Mouse (Mus musculus) heart, postnatal 10 days (tissue): ENCODE data around the gene Pi16. TPM values are rescaled to one million over a fixed set of nuclear protein-coding genes. Genes with fewer than 3 reads are reported as not detected.

Source experiments
- DNase-seq, 2 experiments: peaks; one replicate each; pipeline ENCODE4 v3.0.0; 2021
- intact Hi-C: fragments of 180-260 bp; cut with DNase I; formaldehyde crosslinking; loops from one replicate; pipeline ENCODE4 v1.15.1; 2025
- total RNA-seq, 2 experiments: library from RNA; stranded (reverse); gene quantifications; 2 replicates each; pipeline ENCODE4 v1.2.3; 2021

The Pi16 gene
- total RNA-seq, 2 experiments from 2014 or later: 26.9 to 33.9 TPM

DNA sequence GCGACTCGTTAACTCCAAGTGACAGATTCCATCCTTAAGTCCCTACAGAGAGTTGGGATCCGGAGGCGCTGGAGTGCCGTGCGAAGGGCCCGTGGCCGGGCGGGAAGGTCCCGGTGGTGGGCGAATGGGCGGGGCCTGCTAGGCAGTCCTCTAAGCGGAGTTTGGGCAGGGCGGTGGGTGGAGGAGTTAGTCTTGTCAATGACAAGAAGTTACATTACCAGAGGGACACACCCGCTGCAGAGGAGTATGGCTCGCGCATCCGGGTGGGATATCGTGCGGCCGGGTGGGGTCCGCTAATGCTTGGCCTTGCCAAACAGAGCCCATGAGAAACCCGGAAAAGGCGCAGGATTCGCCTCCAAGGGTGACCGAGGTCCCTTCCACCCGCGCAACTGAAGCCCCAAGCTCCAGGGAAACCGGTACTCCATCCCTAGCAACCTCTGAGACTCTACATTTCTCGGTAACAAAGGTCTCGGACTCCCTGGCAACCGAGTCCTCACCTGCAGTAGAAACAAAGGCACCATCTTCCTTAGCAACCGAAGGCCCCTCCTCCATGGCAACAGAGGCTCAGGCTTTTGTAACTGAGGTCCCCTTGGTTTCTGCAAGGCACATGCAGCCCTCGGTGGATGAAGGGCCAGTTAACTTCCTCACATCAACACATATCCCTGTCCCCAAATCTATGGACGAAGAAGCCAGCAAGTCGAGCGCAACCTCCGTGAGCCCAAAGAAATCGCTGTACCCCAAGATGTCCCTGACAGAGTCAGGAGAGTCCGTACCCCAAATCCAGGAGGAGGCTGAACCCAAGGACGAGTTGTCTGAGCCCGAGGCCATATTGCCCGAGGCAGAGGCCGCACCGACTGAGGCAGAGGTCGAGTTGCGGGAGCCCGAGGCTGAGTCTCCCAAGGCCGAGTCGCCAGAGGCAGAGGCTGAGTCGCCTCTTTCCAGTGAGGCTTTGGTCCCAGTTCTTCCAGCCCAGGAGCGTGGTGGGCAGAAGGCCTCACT, 9.3 kb downstream of the Pi16 start:
- peak in 1 of 2 experiments; percentile 59 for DNase-seq
- intact Hi-C loops: no loop called here

DNA sequence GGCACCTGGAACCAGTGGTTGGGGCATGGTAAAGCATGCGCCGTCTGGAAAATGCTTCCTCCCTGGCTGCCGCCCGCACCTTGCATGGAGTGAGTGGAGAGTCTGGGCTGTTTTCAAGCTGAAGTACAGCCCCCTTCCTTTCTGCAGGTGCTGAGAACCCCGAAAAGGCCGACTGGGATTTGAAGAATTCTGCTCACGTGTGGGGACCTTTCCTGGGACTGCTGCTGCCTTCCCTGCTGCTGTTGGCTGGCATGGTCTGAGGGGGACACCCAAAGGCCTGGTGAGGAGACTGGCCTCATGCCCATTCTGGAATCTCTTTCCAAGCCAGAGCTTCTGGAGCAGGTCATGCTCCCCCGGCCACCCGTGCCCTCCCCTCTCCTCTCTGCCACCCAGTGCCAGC, 10.2 kb downstream of the Pi16 start:
- no peak for DNase-seq
- intact Hi-C loops: no loop called here

DNA sequence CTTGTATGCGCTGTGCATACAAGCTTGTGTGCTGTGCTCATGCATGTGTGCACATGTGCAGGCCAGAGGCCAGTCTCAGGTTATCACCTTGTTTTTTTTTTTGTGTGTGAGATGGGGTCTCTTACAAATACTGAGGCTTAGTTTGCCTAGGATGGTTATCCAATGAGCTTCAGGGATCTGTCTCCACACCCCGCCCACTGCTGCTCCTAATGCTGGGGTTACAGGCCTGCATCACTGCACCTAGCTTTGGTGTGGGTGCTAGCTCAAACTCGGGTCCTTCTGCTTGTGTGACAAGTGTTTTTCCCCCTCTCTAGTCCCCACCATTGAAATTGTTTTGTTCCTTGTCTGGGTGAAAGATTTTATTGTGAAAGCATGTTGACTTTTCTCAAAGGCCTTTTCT, 12.7 kb downstream of the Pi16 start:
- no peak for DNase-seq
- intact Hi-C loops: no loop called here

DNA sequence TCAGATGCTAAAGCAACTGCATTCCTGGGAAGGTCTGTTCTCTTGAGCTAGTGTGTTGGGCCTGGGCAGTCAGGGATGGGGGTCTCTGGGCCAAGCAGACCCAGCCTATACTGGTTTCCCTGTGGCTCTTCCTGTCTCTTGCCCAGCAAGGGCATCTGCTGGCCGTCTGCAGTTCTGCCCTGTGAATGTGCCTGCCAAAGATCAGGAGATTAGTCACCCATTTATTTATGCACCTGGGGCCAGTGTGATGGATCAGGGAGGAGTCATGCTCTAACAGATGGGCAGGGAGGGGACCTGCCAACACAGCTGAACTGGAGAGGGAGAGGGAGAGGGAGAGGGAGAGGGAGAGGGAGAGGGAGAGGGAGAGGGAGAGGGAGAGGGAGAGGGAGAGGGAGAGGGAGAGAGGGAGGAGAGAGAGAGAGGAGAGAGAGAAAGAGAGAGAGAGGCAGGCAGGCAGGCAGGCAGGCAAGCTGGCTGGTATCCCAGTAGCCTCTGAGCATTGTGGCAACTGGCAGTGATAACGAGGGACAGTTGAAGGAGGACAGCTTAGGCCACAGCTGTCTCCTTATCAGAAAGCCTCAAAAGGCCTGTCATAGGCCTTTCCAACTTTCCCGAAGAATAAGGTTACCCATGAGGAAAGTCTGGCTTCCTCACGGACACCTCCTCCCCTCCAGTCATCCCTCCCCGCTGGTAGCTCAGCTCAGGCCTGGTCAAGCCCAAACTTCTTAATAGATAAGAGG, 13.4 kb downstream of the Pi16 start:
- intact Hi-C loops: no loop called here
- DNase-seq: peak; percentile 54 to 65

DNA sequence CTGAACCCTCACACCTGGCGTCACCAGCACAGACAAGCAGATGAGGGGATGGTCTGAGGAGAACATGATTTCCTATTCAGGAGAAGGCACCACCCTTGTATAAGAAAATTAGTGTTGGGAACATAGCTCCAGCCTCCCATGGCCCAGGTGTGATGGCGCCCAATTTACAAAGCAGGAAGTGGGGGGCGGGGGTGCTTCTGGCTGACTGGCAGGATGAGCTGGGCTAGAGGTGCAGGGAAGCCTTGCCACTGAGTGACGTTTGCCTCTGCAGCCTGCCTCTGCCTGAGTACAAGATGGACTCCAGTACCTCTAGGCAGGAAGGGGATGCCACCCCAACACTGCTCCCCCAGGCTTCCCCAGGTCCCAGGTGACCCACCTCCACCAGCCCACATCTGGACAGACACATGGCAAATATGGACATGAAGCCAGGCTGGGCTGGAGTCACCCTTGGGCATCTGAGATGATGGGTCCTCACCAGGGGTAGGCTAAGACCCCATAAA, 14.8 kb downstream of the Pi16 start:
- DNase-seq: no peak
- intact Hi-C loops: no loop called here

DNA sequence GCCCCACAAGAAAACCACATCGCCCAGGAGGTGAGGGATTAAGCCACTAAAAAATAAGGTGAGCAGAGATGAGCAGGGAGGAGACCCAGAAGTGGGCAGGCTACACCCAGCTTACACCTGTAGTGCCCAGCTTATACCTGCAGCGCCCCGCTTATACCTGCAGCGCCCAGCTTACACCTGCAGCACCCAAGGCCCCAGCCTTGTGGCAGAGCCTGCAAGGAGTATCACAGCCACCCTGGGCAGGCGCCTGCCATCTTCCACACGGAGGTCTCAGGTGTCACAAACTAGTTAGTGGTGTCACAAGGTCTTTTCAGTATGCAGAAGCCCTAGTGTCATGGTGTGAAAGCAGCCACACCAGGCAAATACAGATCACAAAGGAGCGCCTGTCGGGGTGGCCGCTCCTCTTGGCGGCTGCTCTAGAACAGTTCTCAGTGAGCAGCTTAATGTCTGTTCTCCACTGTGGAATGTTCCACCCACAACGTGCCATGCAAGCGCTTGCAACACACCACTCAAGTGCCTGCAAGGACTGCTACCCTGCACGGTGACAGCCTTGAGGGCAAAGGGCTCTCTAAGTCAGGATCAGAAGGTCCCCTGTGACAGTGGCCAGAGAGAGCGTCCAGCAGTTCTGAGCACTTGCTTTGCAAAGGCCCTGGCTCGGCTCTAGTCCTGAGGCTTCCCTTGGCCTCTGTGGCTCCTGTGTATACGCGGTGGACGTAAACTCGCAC, 18.9 kb downstream of the Pi16 start:
- intact Hi-C loops: no loop called here
- no peak for DNase-seq

DNA sequence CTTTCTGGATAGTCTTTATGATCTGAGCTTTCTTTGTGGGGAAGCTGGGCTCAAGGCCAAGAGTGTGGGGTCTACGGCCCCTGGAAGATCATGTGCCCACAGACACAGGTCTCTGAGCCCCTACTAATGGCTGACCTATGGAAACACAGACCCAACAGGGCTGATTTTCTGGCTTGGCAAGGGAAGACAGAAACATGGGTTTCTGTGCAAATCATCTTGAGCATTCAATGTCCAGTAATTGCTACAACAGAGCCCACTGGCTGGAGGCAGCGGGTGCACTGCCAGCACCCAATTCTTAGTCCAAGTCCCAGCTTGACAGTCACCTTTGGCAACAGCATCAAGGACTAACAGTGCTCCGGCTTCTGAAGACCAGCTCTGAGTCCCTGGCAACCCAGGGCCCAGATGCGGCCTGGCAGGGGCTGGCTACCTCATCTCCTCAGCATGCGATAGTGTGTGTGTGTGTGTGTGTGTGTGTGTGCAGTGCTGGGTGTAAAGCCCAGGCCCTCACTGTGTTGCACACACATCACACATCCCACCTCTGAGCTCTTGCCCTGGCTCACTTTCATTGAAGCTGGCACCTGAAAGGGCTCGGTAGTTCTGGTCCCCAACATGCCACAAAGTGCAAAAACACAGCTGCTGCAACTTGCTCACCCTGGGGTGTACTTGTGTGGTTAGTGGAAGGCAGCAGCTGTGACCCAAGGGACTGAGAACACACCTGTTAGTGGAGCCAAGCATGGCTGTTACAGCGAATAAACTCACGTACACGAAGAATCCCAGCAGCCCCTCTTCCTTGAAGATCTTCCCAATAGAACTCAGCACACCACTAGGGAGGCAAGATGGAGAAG, 20.7 kb downstream of the Pi16 start:
- intact Hi-C loops: loop anchor here (2.0 kb wide), 1 partner anchor 37 kb away; no protein-coding TSS in a partner anchor
- no peak for DNase-seq

DNA sequence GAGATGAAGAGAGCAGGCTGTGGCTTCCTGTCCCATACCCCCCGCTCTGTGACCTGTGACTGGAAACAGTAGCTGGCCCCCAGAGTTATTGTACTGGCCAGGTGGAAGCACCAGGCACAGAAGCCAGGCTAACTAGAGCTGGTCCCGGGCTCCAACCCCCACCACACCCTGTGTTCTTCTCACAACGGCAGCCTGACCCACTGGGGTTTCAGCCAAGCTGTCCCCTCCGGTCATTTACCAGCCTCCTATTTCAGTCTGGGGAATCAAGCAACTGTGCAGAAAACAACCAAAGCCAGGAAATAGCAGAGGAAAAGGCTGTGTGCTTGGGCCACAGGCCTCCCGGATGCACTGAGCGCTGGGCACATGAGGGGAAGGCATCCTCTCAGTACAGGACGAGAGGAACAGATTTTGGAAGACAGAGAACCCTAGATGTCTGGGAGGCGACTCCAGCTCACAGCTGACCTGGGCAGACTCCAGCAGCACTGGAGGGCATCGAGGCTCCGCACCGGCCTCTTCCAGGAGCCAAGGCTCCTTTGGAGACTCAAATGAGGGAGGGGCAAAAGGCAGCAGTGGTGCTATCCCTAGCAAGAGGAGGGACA, 21.8 kb downstream of the Pi16 start:
- intact Hi-C loops: loop anchor here (2.0 kb wide), 1 partner anchor 38 kb away; no protein-coding TSS in a partner anchor
- peak in 1 of 2 experiments; percentile 60 for DNase-seq

DNA sequence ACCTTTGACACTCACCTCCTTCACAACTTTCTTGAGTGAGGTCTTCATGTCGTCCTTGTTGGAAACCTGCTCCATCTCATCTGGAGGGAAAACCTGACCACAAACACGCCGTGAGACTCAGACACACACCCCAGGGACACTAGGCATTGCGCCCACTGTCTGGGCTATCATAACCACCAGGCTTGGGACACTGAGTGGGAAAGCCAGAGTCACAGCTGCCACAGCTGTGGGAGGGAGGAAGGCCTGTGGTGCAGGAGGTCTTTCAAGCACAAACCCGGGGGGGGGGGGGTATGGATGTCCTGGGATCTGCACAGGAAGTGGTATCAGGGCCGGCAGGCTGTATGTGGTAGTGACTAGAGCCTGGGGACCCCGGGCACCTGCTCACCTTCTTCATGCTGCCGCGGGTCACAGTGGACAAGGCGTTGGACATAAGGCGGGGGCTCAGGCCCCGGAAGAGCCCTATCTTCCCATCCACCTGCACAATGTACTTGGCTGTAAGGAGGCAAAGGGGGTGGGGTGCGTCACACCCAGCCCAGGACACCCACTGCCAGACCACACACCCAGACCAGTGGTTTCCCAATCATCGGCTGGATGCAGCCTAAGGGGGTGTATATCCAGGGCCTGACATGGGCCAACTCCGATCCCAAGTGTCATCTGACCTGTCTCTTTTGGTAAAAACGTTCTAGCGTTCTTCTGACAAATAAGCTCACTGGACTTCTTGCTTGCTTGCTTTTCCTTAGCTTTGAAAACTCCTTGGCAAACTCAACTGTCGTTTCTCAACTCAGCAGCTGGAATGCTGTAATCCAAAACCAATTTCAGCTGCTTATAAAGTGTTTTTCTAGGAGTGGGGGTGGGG, 23.2 kb downstream of the Pi16 start:
- intact Hi-C loops: no loop called here
- peak in 1 of 2 experiments; percentile 47 for DNase-seq

DNA sequence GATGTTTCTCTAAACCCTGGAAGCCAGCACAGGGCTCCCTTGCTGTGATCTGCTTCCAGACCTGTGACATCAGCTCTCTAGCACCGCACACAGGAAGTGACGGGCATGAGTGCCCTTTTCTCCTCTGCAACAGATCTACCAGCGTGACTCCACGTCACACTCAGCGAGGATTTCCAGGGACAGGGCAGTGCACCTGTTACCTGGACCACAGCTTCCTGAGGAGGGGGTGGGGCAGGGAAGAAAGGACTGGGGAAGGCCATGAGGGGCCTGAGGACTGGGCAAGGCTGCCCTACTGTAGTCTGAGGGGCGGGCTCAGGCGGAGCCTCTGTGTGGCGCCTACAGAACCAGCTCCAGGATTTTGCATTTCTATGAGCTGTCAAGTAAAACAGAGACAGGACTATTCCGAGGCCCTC, 24.1 kb downstream of the Pi16 start:
- intact Hi-C loops: no loop called here

DNA sequence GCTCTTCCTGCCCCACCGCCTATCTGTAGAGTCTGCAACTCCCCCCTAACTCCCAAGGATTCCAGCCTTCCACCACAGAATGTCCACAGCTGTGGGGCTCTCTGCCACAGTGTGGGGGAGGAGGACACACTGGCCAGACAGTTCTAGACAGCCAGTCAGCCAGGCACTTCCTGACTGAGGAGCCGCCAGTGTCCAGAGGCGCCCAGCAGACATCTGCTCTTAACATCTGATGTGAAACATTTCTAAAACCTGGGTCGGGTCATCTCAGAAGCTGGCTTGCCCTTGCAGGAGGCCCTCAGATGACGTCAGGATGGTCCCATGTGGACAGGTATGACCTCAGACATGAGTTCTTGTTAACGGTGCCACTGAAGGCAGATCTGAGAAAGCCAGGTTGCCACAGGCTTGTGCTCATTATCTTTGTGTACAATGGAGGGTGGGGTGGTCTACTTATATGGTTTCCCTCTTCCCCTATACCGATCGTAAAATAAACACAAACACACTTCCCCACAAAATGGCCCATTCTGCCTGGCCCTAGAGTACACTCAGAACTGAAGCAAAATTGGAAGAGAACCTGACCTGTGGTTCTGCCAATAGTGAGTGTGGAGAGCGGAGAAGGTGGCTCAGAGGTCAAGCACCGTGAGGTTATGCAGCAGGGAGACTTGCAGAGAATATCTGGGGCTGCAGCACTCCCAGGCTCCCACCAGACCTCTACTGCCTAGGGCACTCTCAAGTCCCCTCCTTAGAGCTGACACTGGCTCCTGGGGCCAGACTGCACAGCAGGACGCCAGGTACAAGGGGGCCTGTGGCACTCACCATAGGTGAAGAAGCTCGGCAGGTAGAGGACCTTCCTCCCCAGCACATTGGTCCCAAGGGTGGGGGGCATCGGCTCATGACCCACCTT, 24.8 kb downstream of the Pi16 start:
- intact Hi-C loops: no loop called here

More for the DNA sequence above, 24.1 kb downstream of the Pi16 start:
- DNase-seq: peak; percentile 78 to 80

DNA sequence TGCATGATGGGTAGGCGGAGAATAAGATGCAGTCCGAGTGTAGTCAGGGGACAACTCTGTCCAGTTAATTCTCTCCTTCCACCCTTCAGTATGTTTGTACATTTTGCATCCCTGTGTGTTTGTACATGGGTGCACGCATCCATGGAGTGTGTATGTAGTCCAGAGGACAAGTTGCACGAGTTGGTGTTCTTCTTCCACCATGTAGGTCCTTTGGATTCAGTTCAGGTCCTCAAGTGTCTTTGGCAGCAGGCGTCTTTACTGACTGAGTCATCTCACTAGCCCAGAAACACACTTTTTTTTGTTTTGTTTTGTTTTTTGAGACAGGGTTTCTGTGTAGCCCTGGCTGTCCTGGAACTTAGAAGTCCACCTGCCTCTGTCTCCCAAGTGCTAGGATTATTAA, 25.8 kb downstream of the Pi16 start:
- no peak for DNase-seq
- intact Hi-C loops: no loop called here

More for the DNA sequence above, 24.8 kb downstream of the Pi16 start:
- DNase-seq: peak; percentile 87 to 88

DNA sequence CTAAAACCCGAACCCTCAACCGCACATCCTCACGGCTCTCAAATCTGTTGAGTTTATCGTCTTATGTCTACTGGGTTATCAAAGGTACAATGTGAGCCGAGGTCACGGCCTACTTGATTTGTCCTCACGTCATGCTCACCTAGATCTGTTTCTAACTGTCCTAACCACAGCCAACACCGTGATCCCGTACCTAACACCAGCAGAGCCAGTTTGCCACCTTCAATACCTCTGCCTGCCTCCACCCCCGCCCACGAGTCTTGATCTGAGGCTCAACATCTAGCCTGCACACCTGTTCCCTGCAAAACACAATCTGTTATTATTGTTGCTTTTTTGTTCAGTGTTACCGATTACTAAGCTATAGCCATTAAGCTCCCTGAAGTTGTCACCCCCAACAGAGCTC, 27.8 kb downstream of the Pi16 start:
- DNase-seq: no peak
- intact Hi-C loops: no loop called here

DNA sequence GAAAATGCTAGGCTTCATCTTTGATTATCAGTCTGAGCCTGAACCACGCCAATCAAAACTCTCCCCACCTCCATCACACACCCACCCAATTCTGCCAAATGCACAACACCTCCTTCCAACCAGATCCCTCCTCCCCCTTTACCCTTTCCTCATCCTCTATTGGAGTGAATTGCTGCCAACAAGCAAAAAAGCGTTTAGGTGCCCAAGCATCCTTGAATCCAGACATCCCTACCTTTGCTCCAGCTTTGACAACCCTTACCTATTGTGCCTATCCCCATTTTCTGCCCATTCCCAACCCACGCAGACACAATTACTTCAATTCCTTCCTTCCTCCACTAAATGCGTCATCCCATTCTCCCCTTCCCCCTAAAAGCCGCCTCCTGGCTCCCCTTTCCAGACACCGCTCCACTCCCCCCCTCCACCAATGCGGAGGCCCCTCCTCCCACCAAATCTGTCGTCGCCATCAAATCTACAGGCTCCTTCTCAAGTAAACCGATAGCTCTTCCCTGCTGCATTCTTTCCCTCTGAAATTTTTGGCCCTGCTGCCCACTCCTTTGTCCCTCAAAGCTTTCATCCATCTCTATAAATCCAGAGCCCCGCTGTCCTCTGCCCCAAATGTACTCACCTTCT, 29.1 kb downstream of the Pi16 start:
- intact Hi-C loops: no loop called here
- DNase-seq: peak; percentile 66 to 67

DNA sequence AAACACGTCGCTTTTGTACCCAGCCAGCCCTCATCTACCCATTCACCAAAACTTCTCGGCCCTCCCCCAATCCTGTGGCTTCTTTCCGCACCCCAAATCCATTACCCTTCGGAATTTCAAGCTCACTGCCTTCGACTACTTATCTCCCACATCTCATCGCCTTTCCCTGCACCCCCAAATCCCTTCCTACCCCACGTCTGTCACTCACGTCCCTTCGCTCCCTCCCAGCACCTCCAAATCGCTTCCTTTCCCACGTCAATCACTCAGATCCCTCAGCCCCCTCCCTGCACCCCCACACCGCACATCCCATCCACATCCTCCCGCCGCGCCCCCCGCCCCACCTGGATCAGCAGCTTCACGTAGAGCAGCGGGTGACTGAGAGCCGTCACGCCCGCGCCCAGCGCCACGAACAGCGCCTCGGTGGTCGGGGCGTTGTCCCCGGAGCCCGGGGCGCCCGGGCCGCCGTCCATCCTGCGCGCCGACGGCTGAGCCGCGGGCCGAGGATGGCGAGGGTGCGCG, 29.7 kb downstream of the Pi16 start:
- DNase-seq: peak in 1 of 2 experiments; percentile 46
- intact Hi-C loops: no loop called here

DNA sequence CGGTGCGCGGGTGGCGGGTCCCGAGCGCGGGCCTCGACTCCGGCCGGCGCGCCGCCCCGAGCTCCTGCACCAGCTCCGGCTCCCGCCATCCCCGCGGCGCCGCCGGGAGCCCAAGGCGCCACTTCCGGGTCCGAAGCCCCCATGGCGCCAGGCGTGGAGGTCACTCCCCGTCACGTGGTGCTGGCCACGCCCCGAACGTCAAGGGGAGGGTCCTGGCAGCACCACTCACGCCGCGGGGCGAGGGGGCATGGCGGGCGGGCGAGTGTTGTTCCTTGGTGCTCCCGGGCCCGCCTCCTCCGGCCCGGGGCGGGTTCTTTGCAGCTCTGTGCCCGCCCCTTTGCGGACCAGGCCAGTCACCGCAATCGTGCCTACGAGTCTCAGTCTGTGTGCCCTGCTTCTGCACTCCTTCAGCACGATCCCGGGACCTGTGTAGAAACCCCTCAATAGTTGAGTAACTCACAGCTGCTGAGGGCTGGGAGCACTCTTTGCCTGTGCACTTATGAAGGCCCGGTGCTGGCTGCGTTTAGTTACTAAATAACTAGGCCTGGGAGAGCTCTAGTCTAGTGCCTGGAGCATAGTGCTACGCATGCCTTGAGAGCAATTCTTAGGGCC, 30.3 kb downstream of the Pi16 start, which contains the start of gene Mtch1:
Mtch1 (minus strand) TSS at position 290 of the 612 bp plus-strand sequence.
- intact Hi-C loops: no loop called here
- peak; percentile 99 for DNase-seq
